28 mouse cellular contexts compared by ENCODE assay signal in the genomic region with DNA sequence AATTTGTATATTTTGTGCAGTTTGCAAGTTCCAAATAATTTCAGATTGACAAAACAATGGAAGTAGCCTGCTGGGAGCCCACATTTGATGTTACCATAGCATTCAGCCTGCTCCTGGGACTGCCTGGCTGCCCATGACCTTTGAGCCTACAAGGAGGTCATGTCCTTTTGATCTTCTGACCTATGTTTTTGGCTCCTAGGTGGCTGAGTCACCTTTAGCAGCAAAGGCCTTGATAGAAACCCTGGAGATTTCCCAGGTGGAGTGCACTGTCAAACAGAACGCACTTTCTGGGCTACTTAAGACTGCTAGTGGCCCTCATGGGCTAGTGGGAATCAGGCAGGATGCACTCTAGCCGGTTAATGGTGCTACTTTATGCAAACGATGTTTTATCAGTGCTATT.
DNase-seq lines count a peak whose midpoint lies in the region; ATAC-seq and TF ChIP-seq lines count a peak whose summit lies in the region.
"Had no signal": no experiment of that assay in that cellular context is flagged by ENCODE, and none has a peak within 500 bp of the region (broad histone marks: within the 10 kb centered on the region; RNA-seq: fewer than 3 reads in every experiment).

No protein-coding gene starts in this region.

- H3K27me3 ChIP-seq in liver, postnatal 0 days (ENCODE audit: insufficient read depth, low read length), result no peaks in the 10 kb centered on the region
- no peaks in the 10 kb centered on the region for H3K27me3 ChIP-seq in liver, embryonic 11.5 days (replicated peaks; ENCODE audit: control insufficient read depth, insufficient read depth, low read length)
- H3K27me3 ChIP-seq: CH12.LX; embryonic facial prominence, embryonic 13.5 days; embryonic facial prominence, embryonic 15.5 days; forebrain, embryonic 12.5 days had no signal

- ATAC-seq in liver, postnatal 0 days, result 0 out of 2 replicates have a peak, but pooled peaks have one; percentile 29
- no peak for ATAC-seq in liver, embryonic 11.5 days (replicated peaks; ENCODE audit: low FRiP score)
- ATAC-seq: activated CD4-positive, CD25-positive, alpha-beta regulatory T cell, adult 4 months; CD4-positive, CD25-positive, alpha-beta regulatory T cell, adult 4 months; forebrain, embryonic 14.5 days; forebrain, embryonic 16.5 days; Patski had no signal

- TF ChIP-seq EP300 in liver, postnatal 0 days (IDR thresholded peaks at IDR 0.05; ENCODE audit: low read depth), result no peak

- no peak overlapping the region for H3K4me2 ChIP-seq in liver, postnatal 0 days (ENCODE audit: low read depth, low read length)
- H3K4me2 ChIP-seq in liver, embryonic 11.5 days, result no peak overlapping the region
- H3K4me2 ChIP-seq: embryonic facial prominence, embryonic 13.5 days; embryonic facial prominence, embryonic 15.5 days; forebrain, embryonic 12.5 days had no signal

- H3K36me3 ChIP-seq in liver, postnatal 0 days (replicated peaks; ENCODE audit: insufficient read depth, low read length), result no peaks in the 10 kb centered on the region
- H3K36me3 ChIP-seq in liver, embryonic 11.5 days (ENCODE audit: control insufficient read depth, insufficient read depth, low read length), result no peaks in the 10 kb centered on the region
- H3K36me3 ChIP-seq: embryonic facial prominence, embryonic 13.5 days; embryonic facial prominence, embryonic 15.5 days; forebrain, embryonic 10.5 days; forebrain, embryonic 12.5 days; G1E had no signal

- 71% methylated on average over 3 of the region's 3 CpGs for WGBS in liver, postnatal 0 days (ENCODE audit: insufficient replicate concordance)
- WGBS in liver, embryonic 11.5 days, result 69% methylated on average over 3 of the region's 3 CpGs

- no peak overlapping the region for H3K27ac ChIP-seq in liver, postnatal 0 days (ENCODE audit: low read depth)
- H3K27ac ChIP-seq in liver, embryonic 11.5 days (ENCODE audit: low read depth, low read length), result no peak overlapping the region
- H3K27ac ChIP-seq: embryonic facial prominence, embryonic 13.5 days; embryonic facial prominence, embryonic 15.5 days; forebrain, embryonic 10.5 days; forebrain, embryonic 12.5 days had no signal

- H3K4me3 ChIP-seq in liver, postnatal 0 days (ENCODE audit: low read depth, low read length), result no peak overlapping the region
- no peak overlapping the region for H3K4me3 ChIP-seq in liver, embryonic 11.5 days (ENCODE audit: low read depth, low read length)
- H3K4me3 ChIP-seq: embryonic facial prominence, embryonic 13.5 days; embryonic facial prominence, embryonic 15.5 days; erythroblast, embryonic 14.5 days; forebrain, embryonic 10.5 days; forebrain, embryonic 12.5 days had no signal

- peaks cover 4% of the 10 kb centered on the region for H3K4me1 ChIP-seq in liver, postnatal 0 days (ENCODE audit: insufficient read depth)
- no peaks in the 10 kb centered on the region for H3K4me1 ChIP-seq in liver, embryonic 11.5 days (replicated peaks; ENCODE audit: control insufficient read depth, insufficient read depth, low read length)
- H3K4me1 ChIP-seq: embryonic facial prominence, embryonic 15.5 days; forebrain, embryonic 12.5 days had no signal

- TF ChIP-seq CTCF in liver, postnatal 0 days (IDR thresholded peaks at IDR 0.05; ENCODE audit: low read depth), result no peak

- no peaks in the 10 kb centered on the region for H3K9me3 ChIP-seq in liver, postnatal 0 days (ENCODE audit: low read length)
- no peaks in the 10 kb centered on the region for H3K9me3 ChIP-seq in liver, embryonic 11.5 days (ENCODE audit: control insufficient read depth, low read length)
- H3K9me3 ChIP-seq: embryonic facial prominence, embryonic 13.5 days; embryonic facial prominence, embryonic 15.5 days; forebrain, embryonic 10.5 days; forebrain, embryonic 12.5 days had no signal

- no peak overlapping the region for H3K9ac ChIP-seq in liver, postnatal 0 days (replicated peaks)
- H3K9ac ChIP-seq in liver, embryonic 11.5 days (ENCODE audit: low read depth, low read length), result no peak overlapping the region
- H3K9ac ChIP-seq: embryonic facial prominence, embryonic 13.5 days; embryonic facial prominence, embryonic 15.5 days; forebrain, embryonic 12.5 days had no signal

- DNase-seq in adrenal gland, adult 2 months, result peak; percentile 45
- no peak for DNase-seq in adrenal gland, postnatal 10 days
- peak; percentile 6 for DNase-seq in kidney, adult 11 months
- no peak for DNase-seq in kidney, postnatal 14 days
- DNase-seq in kidney, adult 9 months, result peak; percentile 31
- no peak for DNase-seq in kidney, postnatal 4 days
- DNase-seq in liver, postnatal 0 days, result no peak
- DNase-seq in liver, embryonic 11.5 days (ENCODE audit: low spot score), result no peak
- DNase-seq: adrenal gland, postnatal 14 days; B cell, adult 2 months; cerebellum, adult 11-12 months; cerebellum, adult 2 months; cerebellum, adult 9-11 months; cerebellum, postnatal 14 days; cerebellum, postnatal 36 days; embryo, embryonic 11 days had no signal

Comparison
In these comparisons a context has a peak if more than half of its experiments do, and no peak if none do; other contexts are left out.
1. DNase-seq: peak in adrenal gland, adult 2 months (single experiment), kidney, adult 11 months (single experiment) and kidney, adult 9 months (single experiment); none in adrenal gland, postnatal 10 days (single experiment), kidney, postnatal 14 days (single experiment), kidney, postnatal 4 days (0 of 2), liver, postnatal 0 days (single experiment) and liver, embryonic 11.5 days (single experiment).